Mouse (Mus musculus) forebrain, embryonic 11.5 days (tissue): ENCODE data around the gene Cbll1. TPM values are rescaled to one million over a fixed set of nuclear protein-coding genes. Genes with fewer than 3 reads are reported as not detected.

Experiments
- polyA plus RNA-seq: library from polyadenylated mRNA; unstranded; fragments of >200 nt; fragmentation: Nextera tagmentation; extraction: Ambion mirVana; gene quantifications from 2 replicates; pipeline ENCODE4 v1.2.1, GENCODE M21; 2014

Gene Cbll1
- polyA plus RNA-seq, 1 experiment from 2014 or later = 26.5 TPM

Other genes starting within 250 kb of the Cbll1 start
- gene Lamb1, start 234.4 kb downstream of the Cbll1 start, polyA plus RNA-seq = 22.4 and 24.4 TPM in 2 replicates
- 133 and 142 TPM in 2 replicates for gene Dld, start 148.2 kb downstream of the Cbll1 start, polyA plus RNA-seq
- gene Slc26a3, start 108.7 kb downstream of the Cbll1 start, polyA plus RNA-seq = not detected in 2 replicates
- gene Slc26a4, start 60.4 kb upstream of the Cbll1 start, polyA plus RNA-seq = not detected in 2 replicates
- 23.2 and 29.5 TPM in 2 replicates for gene Bcap29, start 135.0 kb upstream of the Cbll1 start, polyA plus RNA-seq
- 13.4 and 13.5 TPM in 2 replicates for gene Dus4l, start 155.2 kb upstream of the Cbll1 start, polyA plus RNA-seq
- gene Cog5, start 155.3 kb upstream of the Cbll1 start, polyA plus RNA-seq = 30.4 and 35.2 TPM in 2 replicates
- 2.6 and 4.1 TPM in 2 replicates for gene Gpr22, start 214.3 kb upstream of the Cbll1 start, polyA plus RNA-seq